Mouse (Mus musculus): ENCODE measurements around the gene Abcb10.
"Not testable (repeated sequence)": the region's sequence is repeated elsewhere in the genome, so short reads cannot be mapped to it uniquely, and the experiment has no call there.

The Abcb10 gene

DNA sequence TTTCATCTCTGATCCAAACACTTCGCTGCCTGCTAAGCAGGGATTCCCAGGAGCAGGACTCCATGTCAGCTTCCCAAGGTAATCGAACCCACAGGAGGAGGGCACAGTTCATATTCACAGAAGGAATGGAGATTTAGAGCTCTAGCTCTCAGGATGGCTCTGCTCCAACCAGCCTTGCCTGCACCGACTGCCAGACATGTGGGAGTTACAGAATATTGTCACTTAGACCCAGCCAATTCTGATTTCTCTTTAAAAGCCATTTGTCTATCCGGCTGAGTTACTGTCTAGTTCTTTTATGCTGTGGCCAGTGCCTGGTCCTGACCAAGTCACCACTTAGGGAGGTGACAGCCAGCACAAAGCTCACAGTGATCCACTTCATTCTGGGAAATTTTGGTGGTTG lies 1.2 kb downstream of the Abcb10 start:
- no peak for DNase-seq (ENCODE audit: low read depth, low spot score)

DNA sequence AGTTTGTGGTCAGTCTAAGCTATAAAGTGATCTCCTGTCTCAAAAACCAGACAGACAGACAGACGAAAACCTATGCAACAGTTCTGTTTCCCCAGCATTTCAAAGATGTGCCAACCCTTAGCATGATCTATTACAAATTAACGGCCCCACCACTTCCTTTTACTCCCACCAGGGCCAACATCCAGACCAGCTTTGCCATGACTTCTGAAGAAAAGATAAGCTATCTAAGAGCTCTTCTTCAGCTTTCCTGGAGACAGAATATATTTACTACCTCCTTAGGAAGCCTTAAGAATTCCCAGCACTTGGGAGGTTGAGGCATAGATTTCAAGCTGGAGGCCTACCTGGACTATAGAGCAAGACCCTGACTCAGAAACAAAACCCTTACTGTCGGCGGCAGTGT lies 2.7 kb downstream of the Abcb10 start:
- DNase-seq (ENCODE audit: low read depth, low spot score) = no peak

DNA sequence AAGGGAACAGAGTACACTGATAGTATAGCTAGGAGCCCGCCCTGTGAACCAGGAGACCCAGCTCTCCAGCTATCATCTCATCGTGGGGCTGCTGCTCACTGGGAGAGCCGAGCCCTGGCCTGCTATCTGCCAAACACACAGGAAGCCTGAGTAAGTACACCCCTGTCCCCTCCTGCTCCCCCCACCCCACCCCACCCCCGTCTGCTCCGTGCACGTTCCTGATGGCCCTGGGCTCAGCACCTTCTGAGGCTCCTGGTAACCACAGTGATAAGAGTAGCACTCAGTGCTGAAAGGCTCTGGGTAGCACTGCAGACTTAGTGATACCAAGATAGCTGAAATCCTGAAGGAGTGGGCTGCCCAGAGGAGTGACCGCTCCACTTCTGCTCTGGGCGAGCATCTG lies 4.0 kb downstream of the Abcb10 start:
- DNase-seq (ENCODE audit: low read depth, low spot score) = no peak

DNA sequence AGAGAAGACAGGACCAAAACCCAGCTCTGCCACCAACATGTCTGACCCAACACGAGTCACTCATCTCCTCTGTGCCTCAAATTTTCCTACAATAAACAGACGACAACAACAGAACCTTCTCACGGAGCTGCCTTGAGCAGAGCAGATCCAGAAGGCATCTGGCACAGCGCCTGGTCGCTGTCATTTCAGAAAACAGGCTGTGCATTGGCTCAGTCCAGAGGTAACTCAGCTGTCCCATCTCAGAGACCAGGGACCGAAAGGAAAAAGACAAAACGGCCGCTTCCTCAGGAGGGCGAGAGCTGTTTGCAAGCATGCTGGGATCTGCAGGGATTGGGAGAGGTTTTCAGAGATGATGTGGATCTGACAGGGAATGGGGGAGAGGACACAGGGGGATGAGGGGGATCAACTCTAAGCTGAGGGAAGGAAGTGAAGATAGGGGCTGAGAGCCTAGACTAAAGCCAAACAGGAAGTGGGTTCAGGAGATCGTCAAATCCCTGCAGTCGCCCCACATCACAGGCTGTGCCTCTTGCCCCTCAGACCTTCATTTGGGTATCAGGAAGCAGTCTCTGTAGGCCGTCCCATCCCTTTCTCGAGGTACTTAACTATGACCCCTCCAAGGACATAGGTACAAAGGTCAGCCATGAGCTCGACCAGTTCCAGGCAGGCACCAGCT lies 4.6 kb downstream of the Abcb10 start:
- peak; percentile 29 for DNase-seq (ENCODE audit: low read depth, low spot score)

DNA sequence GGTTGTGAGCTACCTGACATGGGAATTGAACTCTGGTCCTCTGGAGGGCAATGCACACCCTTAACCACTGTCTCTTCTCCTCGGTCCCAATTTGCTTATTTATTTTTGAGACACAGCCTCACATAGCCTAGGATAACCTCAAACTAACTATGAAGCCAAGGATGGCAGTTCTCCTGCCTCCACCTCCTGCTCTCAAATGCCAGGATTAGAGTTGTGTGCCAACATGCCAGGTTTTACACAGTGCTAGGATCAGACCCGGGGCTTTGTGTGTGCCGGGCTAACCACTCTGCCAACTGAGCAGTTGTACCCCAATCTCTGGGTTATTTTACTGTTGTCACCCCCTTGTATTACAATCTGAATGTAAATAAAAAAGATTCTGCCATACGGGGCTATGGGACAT lies 5.4 kb downstream of the Abcb10 start:
- no peak for DNase-seq (ENCODE audit: low read depth, low spot score)

DNA sequence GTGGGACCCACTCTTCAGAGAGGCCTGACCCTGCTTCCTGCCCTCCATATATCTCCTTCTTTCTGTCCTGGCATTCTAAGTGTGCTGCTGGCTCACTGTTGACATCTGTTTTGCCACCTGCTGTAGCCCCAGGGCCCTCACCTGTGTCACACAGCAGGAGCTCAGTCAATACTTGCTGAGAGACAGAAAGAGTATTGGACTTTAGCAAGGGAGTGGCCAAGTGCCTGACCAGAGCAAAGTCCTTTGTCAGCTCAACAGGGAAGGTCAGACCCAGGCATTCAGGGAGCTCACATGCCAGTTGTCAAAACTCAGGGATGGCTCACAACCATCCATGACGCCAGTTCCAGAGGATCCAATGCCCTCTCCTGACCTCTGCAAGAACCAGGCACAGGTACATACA lies 9.4 kb downstream of the Abcb10 start:
- DNase-seq (ENCODE audit: low read depth, low spot score) = peak; percentile 30

DNA sequence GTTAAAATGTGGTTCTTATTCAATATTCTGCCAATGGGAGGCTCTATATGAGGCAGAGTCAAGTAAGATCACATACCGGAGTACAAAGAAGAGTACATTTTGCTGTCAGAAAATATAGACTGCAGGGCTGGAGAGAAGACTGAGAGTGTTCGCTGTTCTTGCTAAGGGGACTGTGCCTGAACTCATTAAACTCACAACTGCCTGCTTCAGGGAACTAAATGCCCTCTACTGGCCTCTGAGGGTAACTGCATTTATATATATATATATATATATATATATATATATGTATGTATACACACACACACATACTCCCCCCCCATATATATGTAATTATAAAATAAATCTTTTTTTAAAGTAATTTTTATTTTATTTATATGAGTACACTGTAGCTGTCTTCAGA lies 16.0 kb downstream of the Abcb10 start:
- DNase-seq (ENCODE audit: low read depth, low spot score) = peak; percentile 46

DNA sequence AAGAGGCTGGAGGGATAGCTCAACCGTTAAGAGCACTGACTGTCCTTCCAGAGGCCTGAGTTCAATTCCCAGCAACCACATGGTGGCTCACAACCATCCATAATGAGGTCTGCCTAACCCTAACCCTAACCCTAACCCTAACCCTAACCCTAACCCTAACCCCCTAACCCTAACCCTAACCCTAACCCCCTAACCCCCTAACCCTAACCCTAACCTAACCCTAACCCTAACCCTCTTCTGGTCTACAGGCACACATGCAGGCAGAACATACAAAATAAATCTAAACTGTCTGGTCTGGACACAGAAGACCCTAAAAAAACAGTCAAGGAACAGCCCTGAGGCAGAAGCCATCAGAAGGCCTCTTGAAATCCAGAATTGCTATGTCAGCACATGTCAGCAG lies 21.6 kb downstream of the Abcb10 start:
- DNase-seq (ENCODE audit: low read depth, low spot score) = peak; percentile 51

DNA sequence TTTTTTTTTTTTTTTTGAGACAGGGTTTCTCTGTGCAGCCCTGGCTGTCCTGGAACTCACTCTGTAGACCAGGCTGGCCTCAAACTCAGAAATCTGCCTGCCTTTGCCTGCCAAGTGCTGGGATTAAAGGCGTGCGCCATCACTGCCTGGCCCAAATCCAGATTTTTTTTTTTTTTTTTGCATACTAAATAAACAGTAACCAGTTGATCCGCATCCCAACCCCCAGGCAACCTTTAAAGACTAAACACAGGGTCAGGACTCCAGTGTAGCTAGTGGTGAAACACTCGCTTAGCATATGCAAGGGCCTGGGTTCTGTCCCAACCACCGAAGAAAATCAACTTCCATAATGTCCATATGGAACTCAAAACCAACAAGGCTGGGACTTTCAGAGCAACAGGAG lies 22.4 kb downstream of the Abcb10 start:
- DNase-seq (ENCODE audit: low read depth, low spot score) = not testable (repeated sequence)

DNA sequence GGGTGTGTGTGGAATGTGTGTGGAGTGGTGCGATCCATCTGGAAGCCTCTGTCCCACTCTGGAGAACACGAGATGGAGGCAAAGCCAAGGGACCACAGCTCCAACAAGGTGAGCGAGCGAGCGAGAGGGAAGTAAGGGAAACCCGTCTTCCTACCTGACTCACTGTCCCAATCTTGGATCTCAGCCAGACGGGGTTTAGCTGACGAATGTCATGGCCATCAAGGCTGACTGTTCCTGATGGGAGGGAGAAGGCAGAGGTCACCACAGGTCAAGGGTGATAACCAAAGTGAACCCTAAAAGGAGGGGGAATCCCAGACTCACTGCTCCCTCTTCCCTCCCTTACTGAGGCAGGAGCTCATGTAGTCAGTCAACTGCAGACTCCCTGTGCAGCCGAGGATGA lies 22.9 kb downstream of the Abcb10 start:
- DNase-seq (ENCODE audit: low read depth, low spot score) = no peak

DNA sequence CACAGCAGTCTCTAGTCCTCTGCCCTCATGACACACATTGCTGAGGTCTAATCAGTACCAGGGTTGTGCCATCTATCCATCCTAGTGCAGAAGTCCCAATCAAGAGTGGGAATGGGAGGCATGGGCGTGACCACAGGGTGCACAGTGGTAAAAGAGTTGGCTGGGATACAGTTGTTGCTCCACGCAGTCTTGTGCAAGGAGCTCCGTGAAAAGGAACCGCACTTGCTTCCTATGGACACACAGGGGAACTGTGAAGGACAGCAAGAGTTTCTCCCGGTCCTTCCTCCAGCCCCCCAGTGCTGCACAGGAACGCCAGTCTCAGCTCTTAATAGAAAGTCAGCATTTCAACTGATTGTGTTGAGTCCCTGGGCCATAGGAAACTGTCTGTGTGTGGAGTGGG lies 23.4 kb downstream of the Abcb10 start:
- no peak for DNase-seq (ENCODE audit: low read depth, low spot score)

DNA sequence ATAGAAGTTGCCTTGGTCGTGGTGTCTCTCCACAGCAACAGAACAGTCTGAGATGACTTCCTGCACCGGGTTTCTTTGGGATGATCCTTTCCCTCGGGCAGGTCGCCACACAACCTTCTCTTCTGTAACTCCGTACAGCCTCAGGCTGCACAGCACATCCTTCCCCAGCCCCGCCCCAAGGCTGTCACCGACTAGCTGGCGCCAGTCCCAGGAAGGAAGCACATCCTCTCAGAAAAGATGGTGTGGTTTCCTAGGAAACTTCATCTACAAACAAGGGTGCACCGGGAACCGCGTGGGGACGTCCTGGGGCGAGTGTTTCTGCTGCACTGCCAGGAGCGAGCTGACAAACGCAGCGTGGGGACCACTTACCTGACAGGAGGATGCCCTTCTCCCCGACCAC lies 24.8 kb downstream of the Abcb10 start:
- DNase-seq (ENCODE audit: low read depth, low spot score) = peak; percentile 46

DNA sequence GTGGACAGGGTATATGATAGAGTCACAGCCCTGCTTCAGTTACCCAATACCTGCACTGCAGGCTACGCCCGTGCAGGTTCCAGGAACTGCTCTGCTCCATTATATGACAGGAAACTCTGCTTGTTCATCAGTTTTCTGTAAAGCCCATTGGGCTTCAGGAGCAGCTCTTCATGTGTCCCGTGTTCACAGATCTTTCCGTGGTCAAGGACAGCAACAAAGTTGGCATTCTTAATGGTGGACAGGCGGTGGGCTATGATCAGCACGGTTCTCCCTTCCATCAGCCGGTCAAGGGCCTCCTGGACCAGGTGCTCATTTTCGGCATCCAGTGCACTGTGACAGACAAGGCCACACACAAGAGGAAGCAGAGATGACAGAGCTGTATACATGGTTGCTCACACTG lies 28.7 kb downstream of the Abcb10 start:
- DNase-seq (ENCODE audit: low read depth, low spot score) = no peak

DNA sequence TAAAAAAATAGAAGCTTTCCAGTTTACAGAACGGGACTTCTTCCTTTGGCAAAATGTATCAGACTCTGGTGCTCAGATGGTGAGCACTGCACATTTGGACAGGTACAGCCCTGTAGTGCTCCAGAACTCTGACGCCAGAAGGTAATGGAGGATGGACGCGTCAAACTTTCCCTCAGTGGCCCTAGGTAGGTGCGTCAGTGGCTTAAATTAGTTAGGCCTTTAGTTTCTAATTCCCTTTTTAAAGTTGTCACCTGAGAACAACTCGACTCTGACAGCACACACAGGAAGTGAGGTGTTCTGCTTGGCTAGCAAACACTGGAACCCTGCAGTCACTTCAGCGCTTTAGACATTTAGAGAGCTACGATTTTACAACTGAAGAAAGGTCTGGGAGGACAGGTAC lies 29.2 kb downstream of the Abcb10 start:
- DNase-seq (ENCODE audit: low read depth, low spot score) = no peak

DNA sequence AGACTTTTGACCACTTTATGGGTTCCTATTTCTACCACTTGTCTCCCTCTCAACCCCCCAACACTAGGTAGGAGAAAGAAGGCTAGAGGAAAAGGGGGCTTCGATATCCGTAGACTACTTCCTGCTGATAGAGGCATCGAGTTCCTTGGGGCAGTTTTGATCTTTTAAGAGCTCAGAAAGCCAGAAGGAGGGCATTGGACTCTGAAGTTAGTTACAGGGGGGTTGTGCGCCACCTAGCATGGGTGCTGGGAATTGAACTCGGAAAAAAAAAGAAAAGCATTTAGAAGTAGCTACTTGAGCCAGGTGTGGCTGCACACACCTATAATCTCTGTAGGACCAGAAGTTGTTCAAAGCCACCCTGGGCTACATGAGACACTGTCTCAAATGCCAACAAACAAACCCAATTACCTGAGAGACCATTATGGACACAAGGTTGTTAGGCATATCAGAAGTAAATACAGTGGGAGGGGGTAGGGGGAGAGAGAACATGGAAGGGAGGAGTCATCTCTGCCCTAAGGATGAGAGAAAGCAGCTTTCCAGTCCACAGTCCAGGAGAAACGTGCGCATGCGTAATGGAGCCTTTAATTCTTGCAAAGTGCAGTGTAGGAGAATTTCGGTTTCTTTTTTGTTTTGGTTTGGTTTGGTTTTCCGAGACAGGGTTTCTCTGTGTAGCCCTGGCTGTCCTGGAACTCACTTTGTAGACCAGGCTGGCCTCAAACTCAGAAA lies 32.7 kb downstream of the Abcb10 start:
- DNase-seq (ENCODE audit: low read depth, low spot score) = peak; percentile 89

DNA sequence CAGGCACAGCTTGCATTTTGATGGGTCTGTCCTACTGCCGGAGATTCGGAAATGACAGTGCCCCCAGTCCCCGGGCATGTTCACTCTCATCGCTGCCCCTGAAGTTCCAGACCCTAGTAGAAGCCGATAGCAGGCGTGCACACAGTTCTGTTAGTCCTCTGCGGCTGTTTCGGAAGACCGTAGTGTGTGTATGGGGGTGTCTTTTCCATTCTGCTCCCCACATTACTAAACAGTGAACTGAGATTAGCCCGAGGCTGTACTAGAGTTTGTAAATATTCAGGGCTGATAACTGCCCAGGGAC lies 33.3 kb downstream of the Abcb10 start:
- no peak for DNase-seq (ENCODE audit: low read depth, low spot score)

DNA sequence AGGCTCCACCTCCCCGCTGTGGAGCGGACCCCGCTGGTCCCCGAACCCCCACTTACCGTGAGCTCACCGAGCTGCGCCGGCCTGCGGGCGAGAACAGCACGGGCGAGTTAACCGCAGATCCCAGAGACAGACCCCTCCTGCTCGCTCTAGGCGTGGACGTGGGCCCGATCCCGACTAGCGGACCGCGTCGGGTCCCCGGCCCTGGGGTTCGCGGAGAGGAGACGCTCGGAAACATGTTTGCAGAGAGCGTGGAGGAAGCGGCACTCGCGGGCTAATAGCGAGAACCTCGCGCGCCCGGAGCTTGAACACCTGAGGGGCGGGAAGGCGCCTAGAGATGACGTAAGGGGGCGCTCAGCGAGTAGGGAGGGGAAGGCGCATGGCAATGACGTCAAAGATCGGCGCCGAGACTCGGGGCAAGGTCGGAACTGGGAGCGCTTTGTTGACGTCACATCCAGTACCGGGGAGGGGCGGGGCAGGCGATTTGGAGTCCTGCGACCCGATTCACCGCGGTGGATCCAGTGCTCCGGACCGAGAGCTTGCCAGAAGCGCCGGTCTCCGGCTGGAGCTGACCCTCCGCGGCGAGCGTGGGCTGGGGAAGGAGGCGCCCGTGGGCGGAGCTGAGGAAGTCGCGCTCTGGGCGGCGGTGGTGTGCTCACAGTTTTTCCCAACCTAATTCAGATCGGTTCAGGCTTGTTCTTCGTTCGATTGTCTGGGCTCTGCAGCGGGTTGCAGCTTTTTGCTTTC lies 33.8 kb downstream of the Abcb10 start, which contains the start of gene Nup133:
Nup133 (minus strand) TSS at position 324 of the 744 bp plus-strand sequence.
- peak; percentile 99 for DNase-seq (ENCODE audit: low read depth, low spot score)

DNA sequence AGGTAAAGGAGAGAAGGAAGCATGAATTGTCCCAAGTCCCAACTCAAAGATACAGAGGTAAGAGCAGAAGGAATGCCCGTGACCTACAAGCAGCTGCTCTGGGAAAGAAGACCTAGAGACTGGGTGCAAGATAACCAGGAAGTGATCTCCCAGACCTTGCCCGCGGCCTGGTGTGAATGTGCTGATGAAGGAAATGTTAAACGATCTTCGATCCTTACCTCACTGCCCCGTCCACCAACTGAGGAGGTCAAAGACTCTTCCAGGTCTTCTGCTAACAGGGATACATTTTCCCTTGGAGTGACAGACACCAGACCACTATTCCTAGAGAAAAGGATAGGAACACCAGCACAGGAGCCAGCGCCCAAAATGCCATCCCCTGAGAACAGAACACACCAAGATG lies 53.9 kb downstream of the Abcb10 start:
- DNase-seq (ENCODE audit: low read depth, low spot score) = no peak

DNA sequence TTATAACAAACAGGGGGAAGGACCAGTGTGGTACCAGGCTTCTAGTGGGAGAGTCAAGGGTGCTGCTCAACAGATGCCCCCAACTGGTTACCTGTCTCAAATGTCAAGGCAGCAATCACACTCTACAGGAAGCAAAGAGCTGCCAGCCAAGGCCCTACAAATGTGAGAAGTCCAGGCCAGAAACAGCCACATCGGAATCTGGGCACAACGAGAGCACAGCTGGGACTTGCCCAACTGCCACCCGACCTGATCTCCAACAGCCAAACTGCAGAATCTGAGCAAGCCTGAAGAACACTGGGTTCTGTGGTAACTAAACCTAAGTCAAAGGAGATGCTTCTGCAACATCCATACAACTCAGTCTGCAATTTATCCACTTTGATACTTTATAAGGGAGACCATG lies 57.3 kb downstream of the Abcb10 start:
- DNase-seq (ENCODE audit: low read depth, low spot score) = no peak

DNA sequence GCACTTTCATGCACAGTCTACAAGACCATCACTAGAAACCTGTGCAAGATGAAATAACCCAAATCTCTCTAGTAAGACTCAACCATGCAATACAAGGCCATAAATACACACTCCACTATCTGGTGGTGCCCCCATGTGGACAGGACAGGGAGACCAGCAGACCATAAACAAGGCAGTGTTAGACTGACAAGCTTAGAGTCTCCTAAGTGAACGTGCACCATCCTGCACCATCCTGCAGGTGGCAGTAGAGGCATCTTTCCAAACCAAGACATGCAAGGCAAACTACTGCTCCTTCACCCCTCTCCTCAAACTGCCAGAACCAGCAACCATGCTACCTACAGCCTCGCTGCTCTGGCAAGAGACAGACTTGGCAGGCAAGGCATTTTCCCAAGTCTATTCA lies 58.2 kb downstream of the Abcb10 start:
- DNase-seq (ENCODE audit: low read depth, low spot score) = peak; percentile 94

DNA sequence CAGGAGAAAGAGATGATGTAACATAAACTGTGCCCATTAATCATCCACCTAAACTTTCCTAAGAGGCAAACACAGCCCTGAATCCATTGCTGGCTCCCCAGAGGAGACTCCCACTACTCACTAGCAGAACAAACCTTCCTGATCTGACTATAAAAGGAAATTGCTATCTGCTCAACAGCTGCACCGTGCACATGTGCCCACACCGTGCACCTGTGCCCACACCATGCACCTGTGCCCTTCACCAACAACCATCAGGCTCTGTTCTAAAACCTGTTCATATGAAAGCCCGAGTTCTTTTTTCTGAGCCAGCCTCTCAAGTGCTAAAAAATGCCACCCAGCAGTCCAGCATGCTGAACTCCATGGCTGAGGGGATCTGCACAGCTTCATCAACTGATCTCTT lies 68.3 kb downstream of the Abcb10 start:
- no peak for DNase-seq (ENCODE audit: low read depth, low spot score)

DNA sequence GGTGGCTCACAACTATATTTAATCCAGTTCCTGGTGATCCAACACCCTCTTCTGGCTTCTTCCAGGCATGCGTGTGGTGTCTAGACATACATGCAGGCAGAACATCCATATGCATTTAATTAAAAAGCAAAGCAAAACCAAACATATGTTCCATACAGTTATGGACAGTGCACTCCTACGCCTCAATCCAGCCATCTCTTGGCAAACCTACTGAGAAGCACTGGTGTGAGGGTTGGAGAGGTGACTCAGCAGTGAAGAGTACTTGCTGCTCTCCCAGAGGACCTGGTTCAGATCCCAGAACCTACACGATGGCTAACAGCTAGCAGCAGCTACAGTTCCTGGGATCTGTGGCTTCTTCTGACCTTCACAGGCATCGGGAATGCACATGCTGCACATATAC lies 70.7 kb downstream of the Abcb10 start:
- no peak for DNase-seq (ENCODE audit: low read depth, low spot score)

DNA sequence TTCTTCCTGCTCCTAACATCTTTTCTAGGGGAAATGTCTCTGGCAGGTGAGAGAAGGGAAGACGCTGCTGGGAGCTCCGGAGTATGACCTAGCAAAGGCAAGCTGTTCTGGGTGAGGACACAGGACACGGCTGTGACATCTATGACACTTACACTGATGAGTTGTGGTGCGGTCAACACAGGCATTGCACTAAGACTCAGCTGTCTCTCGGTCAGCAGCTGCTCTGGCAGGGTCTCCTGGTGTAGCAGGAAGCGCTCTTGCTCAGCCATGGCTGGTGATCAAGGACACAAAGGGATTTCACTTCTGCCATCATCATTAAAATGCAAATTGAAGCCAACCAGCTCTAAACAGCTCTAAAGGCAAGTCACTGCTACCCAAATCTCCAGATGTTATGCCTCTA lies 75.3 kb downstream of the Abcb10 start:
- no peak for DNase-seq (ENCODE audit: low read depth, low spot score)
